Mouse (Mus musculus): Measurements from ENCODE around the gene Fdps.
A peak's percentile ranks its signal among the peaks of the same experiment; 100 is the strongest.
"Not testable (repeated sequence)": the region's sequence is repeated elsewhere in the genome, so short reads cannot be mapped to it uniquely, and the experiment has no call there.

Fdps gene

DNA sequence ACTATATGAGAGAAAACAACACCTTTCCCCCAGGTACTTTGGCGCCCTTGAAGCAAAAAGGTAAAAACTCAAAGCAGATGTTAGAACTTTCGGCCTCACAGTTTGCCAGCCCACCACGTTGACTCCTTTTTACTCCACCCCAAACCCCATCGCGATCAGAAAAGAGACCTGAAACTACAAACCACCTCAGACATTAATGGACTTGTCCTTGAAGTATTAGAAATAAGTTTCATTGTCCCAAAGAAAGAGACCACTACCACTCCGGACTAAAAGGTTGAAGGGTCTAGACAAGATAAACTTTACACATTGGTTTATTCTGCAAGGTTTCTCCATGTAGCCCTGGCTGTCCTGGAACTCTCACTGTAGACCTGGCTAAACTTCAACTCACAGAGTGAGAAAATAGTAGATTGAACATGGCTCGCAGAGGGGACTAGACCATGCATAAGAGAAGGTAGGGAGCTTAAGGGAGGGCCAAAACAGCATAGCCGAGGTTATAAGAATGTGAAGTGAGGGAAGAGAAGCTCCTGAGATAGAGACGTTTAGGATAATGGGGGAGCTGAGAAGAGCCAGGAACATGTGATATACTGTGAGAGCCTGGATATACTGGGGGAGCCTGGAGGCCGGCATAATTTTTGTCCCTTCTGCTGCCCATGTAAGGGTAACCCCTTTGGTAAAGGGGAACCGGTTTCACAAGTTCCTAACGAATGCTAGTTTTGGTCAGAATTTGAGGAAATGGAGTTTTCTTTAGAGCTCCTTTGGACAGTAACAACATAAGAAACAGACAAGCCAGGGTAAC, 934 bp upstream of the Fdps start:
- DNase-seq (ENCODE audit: low read depth, low spot score): no peak

GRCm38 (mm10) chr3:89101459-89101811, 324 bp downstream of the Fdps start:
- DNase-seq (ENCODE audit: low read depth, low spot score): no peak

DNA sequence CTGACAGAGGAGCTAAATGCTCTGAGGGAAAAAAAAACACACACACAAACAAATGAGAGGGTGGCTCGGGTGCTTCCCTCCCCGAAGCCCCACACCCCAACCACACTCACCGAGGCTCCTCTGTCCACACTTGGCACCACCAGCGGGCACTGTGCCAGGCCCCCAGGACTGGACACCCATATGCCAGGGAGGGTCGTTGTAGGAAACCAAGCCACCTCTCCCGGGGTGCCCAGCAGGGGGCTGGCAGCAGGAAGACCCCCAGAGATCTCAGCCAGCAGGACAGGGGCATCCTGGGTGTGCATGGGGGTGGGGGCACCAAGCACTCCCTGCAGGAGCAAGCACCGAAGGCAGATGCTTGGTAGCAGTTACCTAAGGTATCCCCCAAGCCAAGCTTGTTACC, 948 bp downstream of the Fdps start, which contains the start of gene Gm43738:
Gm43738 (minus strand) TSS at position 289 of the 400 bp plus-strand sequence.
- DNase-seq (ENCODE audit: low read depth, low spot score): peak; percentile 18

DNA sequence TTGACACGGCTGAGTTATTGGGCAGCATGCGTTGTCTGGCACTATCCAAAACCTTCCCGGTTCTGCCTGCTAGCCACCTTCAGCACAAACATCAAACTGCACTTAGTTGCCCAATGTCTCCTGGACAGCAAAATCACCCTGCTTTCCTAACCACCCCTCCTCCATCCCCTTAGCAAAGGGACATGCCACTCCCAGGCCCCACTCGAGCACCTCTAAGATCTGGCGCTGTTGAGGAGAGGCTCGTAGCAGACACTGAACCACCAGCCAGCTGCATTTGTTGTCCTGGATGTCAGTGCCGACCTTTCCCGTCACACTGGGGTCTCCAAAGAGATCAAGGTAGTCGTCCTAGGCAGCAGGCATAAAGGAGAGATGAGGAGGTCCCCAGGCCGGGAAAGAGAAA, 7.7 kb downstream of the Fdps start:
- DNase-seq (ENCODE audit: low read depth, low spot score): no peak

DNA sequence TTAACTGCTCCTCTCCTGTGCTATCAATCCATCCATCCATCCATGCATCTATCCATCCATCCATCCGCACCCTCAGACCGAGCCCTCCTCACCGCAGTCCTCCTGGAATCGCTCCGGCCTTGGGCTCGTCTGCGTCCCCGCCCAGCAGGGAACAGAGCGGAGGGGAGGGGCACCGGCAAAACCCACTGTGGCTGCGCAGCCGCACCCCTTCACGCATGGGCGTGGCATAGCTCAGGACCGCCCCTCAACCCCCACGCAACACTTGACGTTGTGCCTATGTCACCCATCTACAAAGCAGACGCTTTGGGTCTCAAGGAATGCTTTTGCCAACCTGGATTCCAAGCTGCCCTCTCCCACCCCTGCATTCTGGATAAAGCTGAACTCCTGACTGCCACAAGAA, 8.6 kb downstream of the Fdps start, which contains the start of gene Rusc1:
Rusc1 (minus strand) TSS at position 137 of the 400 bp plus-strand sequence.
- peak; percentile 74 for DNase-seq (ENCODE audit: low read depth, low spot score)

- DNase-seq (ENCODE audit: low read depth, low spot score): no peak
Measured at GRCm38 (mm10) chr3:89092509-89093090, 9.2 kb downstream of the Fdps start.

- no peak for DNase-seq (ENCODE audit: low read depth, low spot score)
Measured at GRCm38 (mm10) chr3:89091811-89092508, 9.8 kb downstream of the Fdps start.

DNA sequence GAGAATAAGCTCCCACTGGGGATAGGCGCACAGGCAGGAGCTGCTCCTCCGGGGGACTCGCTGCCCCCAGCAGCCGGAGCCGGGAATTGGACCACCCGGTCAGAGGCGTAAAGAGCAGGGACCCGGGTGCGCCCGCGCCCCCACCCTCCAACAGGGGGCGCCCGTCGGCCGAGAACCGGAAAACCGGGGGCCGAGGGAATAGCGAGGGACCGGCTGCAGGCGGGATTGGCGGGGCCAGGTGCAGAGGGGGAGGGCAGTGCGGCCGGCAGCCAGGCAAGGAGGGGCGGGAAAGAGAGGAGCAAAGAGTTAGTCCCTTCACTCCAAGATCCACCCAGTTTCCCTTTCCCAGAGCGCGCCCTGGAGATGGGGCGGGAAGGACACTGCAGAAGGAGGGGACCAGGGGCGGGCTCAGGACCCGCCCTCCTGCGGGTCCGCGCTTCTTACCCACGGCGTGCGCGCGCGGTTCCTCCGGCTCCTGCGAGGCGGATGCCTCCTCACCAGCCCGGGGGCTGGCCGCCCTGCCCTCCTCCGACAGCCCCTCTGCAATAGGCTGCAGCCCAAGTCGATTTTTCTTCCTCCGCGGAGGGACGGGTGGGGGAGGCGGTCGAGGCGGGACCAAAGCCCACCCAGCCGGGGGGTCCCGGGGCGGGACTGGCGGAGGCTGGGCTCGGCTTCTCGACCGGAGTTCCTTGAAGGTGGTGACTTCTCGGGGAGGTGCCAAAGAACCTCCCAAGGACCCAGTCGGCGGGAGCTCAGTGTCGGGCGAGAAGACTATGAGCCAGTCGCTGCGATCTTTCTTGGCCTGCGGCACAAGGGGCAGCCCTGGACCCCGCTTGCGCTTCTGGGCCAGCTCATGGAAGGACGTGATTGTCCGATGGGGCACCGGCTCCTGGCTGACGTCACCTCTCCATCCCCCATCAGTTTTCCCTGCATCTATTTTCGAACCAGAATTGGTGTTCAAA, 10.8 kb downstream of the Fdps start:
- DNase-seq (ENCODE audit: low read depth, low spot score): peak; percentile 86

GRCm38 (mm10) chr3:89089882-89090591, 11.7 kb downstream of the Fdps start:
- peak; percentile 93 for DNase-seq (ENCODE audit: low read depth, low spot score)

DNA sequence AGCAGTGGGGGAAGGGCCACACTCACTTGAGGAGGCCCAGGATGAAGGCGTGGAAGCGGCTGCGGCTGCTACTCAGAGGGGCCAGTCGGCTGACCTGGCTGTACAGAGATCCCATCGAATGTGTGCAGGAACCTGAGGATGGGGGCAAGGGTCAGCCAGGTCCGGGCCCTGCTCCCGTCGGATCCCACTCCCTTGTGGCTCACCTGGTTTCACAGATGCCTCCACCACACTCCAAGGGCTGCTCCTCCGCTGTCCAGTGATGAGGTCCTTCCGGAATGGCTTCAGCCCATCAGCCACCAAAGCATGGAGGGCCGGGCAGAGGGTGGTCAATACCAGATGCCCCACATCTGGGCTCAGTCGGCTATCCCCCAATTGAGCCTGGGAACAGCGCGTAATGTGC, 12.8 kb downstream of the Fdps start:
- DNase-seq (ENCODE audit: low read depth, low spot score): peak; percentile 14

- peak; percentile 86 for DNase-seq (ENCODE audit: low read depth, low spot score)
Measured at GRCm38 (mm10) chr3:89087338-89088110, 14.2 kb downstream of the Fdps start.

DNA sequence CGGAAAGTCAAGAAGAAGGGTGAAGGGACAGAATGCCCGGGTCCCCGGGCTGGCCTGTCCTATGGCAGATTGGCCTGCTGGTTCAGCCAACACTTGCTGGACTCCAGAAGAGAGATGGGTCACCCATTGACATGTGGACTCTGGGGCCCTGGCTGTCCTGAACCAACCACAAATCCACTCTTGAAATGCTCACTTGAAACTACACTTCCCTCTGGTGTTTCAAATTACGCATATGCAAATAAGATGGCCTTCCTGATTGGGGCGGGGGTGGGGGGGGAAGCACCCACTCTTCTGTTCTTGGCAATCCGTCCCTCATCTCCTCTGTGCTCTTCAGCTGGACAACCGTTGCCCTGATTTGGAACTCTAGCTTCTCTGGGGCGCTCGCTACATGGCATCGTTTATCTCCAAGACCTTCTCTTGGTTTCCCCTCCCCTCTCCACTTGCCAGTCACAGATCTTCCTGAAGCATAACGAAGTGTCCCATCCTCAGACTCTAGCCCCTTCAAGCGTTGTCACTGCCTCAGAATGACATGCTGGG, 17.0 kb downstream of the Fdps start:
- DNase-seq (ENCODE audit: low read depth, low spot score): no peak

DNA sequence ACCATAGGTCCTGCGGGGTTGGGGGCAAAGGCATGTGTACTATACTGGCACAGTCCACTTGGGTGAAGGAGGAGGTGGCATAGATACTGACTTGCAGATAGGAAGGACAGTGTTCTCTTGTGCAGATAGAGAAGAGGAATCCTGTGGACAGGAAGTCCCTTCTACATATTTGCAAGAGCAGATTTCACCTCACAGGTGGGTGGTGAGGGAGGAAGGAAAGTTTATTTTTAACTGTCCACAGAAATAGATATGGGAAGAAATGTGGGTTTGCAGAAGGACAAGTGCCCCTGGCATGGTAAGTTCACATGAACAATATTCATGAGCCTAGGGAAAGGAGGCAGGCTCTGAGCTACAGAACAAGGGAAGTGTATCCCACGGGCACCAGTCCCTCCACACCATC, 17.6 kb downstream of the Fdps start:
- DNase-seq (ENCODE audit: low read depth, low spot score): no peak

DNA sequence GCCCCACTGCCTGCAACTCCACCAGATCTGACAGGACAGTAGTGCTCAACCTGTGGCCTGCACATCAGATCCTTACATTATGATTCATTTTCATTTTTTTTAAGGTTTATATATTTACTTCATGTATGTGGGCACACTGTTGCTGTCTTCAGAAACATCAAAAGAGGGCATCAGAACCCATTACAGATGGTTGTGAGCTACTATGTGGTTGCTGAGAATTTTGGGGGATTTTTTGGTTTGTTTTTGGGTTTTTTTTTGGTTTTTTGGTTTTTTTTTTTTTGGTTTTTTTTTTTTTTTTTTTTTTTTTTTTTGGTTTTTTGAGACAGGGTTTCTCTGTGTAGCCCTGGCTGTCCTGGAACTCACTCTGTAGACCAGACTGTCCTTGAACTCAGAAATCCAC, 19.5 kb downstream of the Fdps start:
- DNase-seq (ENCODE audit: low read depth, low spot score): not testable (repeated sequence)

DNA sequence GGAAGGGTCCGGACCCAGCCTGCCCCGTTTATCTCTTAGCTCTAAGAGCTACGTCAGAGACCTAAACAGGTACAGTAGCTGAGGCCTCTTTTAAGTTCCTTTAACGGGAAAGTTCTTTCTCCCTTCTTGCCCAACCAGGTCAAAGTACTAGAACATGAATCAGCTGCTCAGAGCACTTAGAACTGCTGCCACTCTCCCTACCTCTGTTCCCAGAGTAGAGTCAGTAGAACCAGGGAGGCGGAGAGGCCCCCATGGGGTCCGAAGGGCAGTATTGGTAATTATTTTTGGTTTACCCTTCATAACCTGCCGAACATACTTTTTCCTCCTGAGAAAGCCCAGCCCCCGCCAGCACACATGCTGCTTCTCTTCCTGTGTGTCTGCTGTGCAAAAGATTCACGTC, 24.4 kb downstream of the Fdps start:
- no peak for DNase-seq (ENCODE audit: low read depth, low spot score)

DNA sequence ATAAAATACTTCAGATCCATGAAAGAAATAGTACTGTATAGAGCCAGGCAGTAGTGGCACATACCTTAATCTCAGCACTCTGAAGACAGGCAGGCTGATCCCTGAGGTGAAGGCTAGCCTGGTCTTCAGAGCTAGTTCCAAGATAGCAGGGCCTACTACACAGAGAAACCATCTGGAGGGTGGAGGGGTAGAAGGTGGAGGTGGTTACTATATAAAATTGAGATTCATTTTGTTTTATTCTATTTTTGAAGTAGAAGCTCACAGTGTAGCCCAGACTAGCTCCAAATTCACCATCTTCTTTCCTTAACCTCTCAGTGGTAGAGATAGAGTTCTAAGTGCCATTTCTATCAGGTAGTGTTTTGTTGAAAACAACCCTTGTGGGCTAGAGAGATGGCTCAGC, 34.5 kb downstream of the Fdps start:
- DNase-seq (ENCODE audit: low read depth, low spot score): no peak

DNA sequence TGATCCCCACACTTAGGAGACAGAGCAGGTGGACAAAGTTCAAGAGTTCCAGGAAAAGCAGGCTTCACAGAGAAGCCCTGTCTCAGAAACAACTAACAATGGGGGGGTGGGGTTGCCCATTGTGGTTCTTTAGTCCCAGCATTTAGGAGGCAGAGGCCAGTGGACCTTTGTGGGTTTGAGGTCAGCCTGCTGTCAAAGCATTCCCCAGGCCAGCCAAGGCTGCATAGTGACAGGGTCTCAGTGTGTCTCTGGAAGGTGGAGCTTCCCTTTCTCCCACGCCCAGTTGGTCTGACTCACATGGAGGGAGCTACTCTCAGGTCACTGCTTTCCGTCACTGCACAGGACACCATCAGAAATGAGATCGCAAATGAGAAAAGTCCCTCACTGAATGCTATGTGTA, 40.1 kb downstream of the Fdps start:
- DNase-seq (ENCODE audit: low read depth, low spot score): no peak

DNA sequence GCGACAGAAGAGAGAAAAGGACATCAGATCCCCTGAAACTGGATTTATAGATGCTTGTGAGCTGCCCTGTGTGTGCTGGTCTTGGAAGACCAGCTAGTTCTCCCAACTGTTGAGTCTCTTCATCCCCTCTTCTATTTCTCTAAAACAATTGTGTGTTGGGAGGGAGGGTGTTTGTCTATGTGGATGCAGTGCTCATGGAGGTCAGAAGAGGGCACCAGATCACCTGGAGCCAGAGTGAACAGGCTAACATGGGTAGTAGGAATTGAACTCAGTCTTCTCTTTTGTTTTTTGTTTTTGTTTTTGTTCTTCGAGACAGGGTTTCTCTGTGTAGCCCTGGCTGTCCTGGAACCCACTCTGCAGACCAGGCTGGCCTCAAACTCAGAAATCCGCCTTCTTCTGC, 43.0 kb downstream of the Fdps start:
- peak; percentile 47 for DNase-seq (ENCODE audit: low read depth, low spot score)

DNA sequence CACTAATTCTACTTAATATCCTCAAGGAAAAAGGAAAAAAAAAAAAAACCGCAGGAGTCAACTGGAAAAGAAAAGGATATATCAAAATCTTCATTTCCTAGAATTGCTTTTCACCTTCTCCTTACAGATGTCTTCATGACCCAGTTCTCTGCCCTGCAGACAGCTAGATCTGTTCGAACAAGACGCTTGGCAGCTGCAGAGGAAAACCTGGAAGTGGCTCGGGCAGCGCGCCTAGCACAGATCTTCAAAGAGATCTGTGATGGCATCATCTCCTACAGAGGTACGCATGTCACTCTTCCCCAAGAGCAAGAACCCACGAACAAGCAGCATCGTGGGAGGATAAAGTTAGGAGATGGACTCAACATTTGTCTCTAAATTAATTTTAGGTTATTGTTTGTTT, 43.4 kb downstream of the Fdps start:
- DNase-seq (ENCODE audit: low read depth, low spot score): no peak

All from CD4-positive helper T cell, adult 2 months (primary cell).